Mouse (Mus musculus) adrenal gland, adult (tissue): ENCODE measurements around the gene Rhbdd3.
A peak's percentile ranks its signal among the peaks of the same experiment; 100 is the strongest.

Experiments
- DNase-seq, 2 experiments: peaks; one replicate each; pipeline ENCODE4 v3.0.0; 2022 to 2023; ENCODE audit warnings: low spot score in 1 of 2; ENCODE audit not compliant: inconsistent age in 2 of 2

Rhbdd3 gene

DNA sequence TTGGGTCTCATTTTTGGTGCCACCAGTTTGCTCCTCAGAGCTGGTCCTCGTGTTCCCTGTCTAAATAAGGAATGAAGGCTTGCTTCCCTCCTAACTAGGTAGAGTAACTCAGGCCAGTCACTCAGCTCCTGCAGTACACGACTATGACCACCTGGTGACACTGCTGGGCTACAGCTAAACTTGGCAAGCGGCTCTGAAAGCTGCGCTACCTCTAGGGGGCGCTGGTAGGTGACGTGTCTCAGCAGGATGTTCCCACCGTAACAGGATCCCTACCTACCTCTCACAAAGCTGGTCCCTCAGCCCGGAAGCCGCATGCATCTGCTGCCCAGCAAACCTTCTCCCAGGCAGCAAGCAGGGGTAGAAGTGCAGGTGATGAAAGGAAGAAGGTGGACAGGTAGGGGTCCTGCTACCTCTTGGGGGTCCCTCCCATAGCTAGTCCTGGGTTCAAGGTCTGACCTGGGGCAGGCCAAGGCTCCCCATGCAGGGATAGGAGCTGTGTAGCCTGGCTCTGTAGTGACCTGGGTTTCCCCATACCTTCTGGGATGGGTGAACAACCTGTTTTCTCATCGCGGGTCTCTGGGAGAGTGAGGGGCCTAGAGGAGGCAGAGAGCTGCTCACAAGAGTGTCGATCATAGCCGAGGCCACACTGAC is 16.3 kb downstream of the Rhbdd3 start:
- peak; percentile 86 to 96 for DNase-seq

- DNase-seq: no peak
Measured at GRCm38 (mm10) chr11:5125713-5126112, 27.0 kb downstream of the Rhbdd3 start.

GRCm38 (mm10) chr11:5129035-5129480 is 30.3 kb downstream of the Rhbdd3 start:
- DNase-seq: peak; percentile 51 to 62

GRCm38 (mm10) chr11:5130111-5130665 is 31.5 kb downstream of the Rhbdd3 start:
- peak; percentile 45 to 60 for DNase-seq

DNA sequence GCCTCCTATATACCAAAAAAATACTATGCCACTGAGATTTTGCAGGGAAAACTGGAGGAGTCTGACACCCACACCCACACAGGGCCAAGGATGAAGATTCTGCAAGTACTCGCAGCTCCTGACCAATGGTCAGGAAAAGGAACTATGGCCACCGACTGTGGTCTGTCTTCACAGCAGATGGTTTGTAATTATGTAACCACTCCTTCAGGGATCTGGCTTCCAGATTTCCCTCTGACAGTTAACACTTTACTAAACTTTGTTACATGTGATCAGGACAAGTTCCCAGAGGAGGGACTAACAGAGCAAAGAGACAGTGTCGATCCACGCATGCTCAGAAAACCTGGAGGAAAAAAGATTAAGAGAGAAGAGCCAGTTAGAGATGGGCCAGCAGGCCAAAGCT is 34.0 kb downstream of the Rhbdd3 start:
- no peak for DNase-seq

DNA sequence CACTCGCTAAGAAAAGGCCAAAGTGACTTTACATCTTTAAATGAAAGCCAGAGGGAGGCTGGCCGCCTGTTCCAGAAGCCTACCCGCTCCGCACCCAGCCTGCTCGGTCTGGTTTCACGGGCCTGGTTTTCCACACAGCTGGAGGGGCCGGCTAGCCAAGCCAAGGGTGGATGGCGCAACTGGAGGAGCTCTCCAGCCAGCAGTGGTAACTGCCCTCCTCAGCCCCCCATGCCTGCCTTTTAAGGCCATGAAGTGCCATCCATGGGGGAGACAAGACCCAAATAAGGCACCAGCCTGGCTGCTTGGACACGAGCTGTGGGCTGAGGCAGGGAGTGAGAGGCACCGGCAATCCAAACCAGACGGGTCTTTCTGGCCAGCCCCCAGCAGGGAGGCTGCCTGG is 37.2 kb downstream of the Rhbdd3 start:
- DNase-seq: no peak

DNA sequence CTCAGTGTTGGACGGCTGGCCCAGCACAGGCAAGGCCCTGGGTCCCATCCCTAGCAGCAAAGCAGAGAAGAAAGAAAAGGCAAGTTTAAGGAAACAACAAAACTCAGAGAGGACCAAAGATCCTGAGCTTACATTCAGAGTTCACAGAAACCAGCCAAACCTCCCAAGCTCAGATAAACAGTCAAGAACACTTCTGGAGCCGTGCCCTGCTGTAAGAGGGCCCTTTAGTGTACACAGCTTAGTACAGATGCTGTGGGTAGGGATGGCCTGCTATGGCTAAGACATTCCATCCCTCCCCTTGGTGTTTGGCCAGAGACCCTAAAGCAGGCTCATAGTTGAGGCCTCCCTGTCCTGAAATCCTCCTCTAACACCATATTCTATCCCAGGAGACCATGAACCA is 39.9 kb downstream of the Rhbdd3 start:
- DNase-seq: no peak

DNA sequence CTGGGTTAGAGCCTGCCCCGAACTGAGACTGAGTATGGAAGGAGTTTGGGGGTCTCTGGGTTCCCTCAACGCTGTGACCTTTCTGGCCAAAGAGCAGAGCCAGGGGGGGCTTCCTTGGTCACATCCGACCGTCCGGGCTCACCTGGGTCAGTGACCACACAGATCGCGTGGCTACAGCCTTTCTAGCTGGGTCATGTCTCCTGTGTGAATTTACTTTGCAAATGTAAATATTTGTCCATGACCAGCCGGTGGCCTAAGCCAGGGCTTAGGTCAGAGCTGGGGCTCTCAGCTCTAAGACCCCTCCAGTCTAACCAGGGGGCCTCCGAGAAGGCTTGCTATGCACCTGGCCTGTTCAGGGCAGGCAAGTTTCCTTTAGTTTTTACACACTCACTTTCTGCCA is 40.6 kb downstream of the Rhbdd3 start:
- DNase-seq: no peak

DNA sequence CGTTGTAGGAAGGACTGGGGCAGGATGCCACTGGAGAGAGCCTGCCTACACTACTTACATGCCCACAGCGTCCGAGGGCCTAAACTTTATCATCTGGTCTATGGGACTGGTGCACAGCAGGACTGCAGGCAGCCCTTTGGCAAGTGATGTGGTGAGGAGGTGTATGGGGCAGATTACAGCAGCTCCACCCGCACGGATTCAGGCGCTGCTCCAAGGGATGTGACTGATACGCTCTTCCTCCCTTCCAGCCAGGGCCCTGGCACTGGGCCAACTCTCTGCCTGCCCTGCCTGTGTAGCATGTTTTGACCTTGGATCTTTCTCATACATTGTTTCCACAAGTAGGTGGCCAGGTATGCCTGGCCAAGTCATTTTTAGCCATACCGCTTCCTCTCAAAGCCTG is 41.9 kb downstream of the Rhbdd3 start:
- peak; percentile 78 to 90 for DNase-seq

DNA sequence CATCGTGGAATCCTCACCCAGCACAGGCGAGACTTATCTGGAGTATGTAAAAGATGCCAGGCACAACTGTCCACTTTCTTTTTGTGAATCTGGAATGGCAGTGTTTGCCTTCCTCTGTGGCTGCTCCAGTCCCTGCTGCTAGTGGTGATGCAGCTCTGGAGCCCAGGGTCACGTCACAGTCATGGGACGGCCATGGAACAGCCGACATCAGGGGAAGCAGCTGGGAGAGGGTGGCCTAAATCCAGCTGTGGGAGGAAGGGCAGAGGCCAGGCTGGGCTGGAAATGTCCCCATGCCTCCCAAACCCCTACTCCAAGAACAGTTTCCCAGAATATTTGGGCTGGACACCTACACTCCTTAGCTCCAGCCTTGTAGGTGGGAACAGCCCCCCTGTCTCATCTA is 42.5 kb downstream of the Rhbdd3 start:
- no peak for DNase-seq

DNA sequence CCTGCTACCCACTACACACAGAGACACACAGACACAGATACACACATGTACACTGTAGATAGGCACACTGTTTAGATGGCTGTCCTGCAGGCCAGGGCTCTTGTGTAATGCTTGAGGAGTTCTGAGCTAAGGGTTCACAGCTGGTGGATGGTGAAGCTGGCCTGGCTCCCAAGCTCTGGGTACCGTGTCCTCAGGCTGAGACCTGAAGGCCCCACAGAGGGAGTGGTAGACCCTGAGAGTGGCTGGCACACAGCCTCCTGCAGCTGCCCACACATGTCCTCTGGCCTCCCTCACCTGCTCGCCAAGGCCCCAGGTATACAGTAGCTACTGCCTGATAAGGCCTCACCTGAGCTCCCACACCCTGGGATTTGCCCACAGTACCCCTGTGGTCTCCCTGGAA is 43.2 kb downstream of the Rhbdd3 start:
- DNase-seq: no peak

DNA sequence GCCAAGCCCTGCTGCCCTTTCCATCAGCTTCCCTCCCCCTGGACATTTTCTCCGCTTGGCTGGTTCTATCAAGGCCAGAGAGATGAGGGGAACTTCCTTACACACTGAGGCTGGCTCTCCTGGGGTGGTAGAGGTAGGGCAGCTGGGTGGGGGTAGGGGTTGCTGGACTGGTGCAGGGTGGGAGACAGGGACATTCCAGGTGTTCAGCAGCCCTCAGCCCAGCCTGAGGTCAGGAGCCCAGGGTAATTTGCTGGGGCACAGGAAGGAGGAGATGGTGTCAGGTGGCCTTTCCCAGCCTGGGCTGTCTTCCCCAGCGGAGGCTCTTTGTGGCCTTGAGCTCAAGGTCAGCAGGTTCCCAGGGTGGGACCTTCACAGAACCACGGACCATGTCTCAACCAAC is 46.9 kb downstream of the Rhbdd3 start:
- DNase-seq: no peak

DNA sequence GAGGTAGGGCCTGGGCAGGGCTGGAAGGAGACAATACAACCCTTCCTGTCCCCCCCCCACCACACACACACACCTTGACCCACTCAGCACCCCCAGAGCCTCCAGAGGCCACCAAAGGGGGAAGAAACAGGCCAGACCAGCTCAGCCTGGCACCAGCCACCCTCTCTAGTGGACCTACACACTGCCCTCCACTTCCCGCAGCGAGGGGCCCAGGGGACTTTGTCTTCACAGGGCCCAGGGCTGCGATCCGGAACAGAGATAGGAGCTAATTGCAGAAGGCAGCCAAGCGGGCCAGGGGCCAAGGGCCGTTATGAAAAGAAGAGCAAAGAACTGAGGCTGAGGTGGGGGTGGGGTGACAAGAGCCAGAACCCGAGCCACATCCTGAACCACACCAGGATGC is 50.5 kb downstream of the Rhbdd3 start:
- no peak for DNase-seq

DNA sequence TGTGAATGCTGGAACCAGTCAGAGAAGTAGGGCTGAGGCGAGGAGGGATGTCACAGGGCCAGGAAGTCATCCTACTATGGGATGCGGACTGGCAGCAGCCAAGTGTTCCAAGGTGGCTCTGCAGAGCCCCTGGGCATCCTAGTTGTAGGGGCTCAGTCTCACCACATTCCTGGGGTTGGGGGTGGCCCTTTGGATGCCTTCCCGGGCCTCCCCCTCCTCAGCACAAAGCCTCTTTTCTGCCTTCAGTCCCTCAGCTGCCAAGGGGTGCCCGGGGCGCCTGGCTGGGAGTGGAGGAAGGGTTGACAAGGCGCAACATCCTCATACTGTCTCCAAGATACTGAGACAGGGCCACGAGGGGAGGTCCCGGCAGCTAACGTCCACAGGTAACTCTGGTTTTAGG is 51.2 kb downstream of the Rhbdd3 start:
- DNase-seq: no peak

DNA sequence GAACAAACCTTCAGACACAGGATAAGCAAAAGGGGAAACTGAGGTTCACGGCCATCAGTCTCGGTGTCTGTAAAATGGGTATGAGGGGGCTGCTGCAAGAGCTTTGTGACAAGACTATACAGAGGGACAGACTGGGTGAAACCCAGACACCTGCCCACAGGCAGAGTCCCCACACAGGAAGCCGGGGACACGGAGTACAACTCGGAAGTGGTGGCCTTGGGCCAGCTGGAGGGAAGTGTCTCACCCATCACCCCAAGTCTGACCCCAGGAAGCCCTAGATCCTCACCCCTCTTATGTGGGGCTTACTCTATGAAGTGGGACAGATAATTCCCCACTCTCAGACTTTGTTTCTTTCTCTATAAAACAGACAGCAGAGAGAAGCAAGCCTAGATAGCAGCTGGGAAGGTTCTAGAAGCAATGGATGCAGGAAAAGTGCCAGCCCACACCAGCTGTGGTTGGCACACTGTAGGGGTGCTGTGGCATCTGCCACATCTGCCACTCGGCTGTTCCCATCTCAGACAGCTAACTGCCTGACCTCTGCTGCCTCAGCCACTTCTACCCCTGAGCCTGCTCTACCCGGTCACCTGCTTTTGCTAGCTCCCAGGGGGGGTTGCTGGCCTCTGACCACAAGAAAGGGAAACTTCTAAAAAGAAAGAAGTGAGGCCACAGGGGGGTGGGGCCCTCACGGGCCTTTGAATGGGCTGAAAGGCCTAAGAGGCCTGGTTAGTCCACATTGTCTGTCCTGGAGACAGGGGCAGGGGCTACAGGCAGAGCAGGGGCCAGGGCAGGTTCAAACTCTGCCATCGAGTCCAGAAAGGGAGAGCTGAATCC is 51.9 kb downstream of the Rhbdd3 start:
- no peak for DNase-seq

DNA sequence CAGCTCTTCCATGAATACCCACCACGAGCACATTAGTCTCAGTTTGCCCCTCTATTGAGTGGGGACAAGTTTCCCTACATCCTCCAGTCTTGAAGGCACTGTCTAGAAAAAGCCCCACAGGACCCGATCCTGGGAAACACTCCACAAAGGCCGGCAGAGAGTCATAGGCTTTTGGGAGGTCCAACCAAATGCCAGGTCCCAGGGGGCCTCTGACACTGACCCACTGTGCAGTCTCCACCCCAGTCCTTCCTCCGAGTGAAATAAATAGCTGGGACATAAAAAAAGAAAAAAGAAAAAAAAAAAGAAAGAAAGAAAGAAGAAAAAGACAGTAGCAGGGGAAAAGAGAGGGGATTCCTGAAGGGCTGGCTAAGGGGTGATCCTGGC is 52.5 kb downstream of the Rhbdd3 start:
- DNase-seq: no peak

- peak in 1 of 2 experiments; percentile 46 for DNase-seq
Measured at GRCm38 (mm10) chr11:5151680-5152337, 53.1 kb downstream of the Rhbdd3 start, which contains the start of gene Emid1. Gene Emid1, minus strand, starts transcription at chr11:5152257.

DNA sequence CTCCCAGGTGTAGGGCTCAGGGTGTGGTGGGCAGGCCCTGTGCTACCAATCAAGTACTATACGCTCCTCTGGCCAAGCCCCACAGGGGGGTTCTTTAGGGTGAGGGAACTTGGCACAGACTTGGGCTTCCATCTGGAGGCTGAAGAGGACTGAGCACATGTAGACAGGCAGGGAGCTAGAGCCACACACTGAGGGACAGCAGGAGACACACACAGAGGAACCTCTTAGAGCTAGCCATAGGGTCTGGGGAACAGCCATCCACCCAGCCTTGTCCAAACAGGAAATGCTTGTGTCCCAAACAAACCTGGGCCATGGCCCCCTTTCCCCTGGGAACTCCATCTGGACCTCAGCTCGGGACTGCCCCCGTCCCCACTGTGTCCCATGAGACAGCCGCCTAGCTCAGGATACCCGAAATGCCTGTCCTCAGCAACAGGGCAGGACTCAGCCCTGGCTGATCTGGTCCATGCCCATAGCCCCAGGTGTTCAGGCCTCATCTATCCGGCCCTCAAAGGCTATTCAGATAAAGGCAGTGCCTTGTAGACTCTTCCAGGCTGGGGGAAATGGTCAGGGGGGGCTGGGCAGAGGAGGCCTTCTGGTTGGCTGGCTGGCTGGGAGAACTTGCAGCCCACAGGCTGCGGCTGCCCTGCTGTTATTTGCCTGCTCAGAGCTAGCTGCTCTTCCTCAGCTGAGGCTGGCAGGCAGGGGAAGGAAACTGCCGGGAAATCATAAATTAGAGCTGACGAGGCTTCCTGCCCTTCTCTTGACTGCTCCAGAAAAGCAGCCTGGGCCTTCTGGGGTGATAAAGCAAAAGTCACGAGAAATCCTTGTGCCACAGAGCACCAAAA is 56.5 kb downstream of the Rhbdd3 start:
- peak; percentile 35 to 58 for DNase-seq
